In genomic region chr13:69954171-69954570, GRCm38 (mm10) we compare ENCODE assay signal across 19 mouse cellular contexts.
DNase-seq lines count a peak whose midpoint lies in the region; ATAC-seq lines count a peak whose summit lies in the region.
"Had no signal": no experiment of that assay in that cellular context is flagged by ENCODE, and none has a peak within 500 bp of the region (broad histone marks: within the 10 kb centered on the region; RNA-seq: fewer than 3 reads in every experiment).

No protein-coding gene starts in this region.

- H3K9ac ChIP-seq in heart, embryonic 11.5 days (ENCODE audit: low read depth, low read length) = no peak overlapping the region
- H3K9ac ChIP-seq: embryonic facial prominence, embryonic 13.5 days; embryonic facial prominence, embryonic 15.5 days; forebrain, embryonic 12.5 days had no signal

- H3K4me2 ChIP-seq in heart, embryonic 11.5 days = no peak overlapping the region
- H3K4me2 ChIP-seq: embryonic facial prominence, embryonic 13.5 days; embryonic facial prominence, embryonic 15.5 days; forebrain, embryonic 12.5 days had no signal

- DNase-seq in cerebellum, postnatal 14 days = peak; percentile 63 to 73
- DNase-seq in cerebellum, adult 9-11 months = no peak
- peak; percentile 36 for DNase-seq in heart, embryonic 10.5 days (ENCODE audit: low spot score)
- DNase-seq: adrenal gland, adult 2 months; adrenal gland, postnatal 10 days; adrenal gland, postnatal 25 days; cerebellum, adult 11-12 months; cerebellum, adult 2 months; cerebellum, adult 9-10 months; cerebellum, postnatal 36 days; embryo, embryonic 11 days had no signal

- 71% methylated on average over 5 of the region's 5 CpGs for WGBS in heart, embryonic 10.5 days
- WGBS in heart, embryonic 11.5 days (ENCODE audit: insufficient replicate concordance) = 78% methylated on average over 5 of the region's 5 CpGs

- H3K27me3 ChIP-seq in heart, embryonic 10.5 days (ENCODE audit: insufficient read depth, poor library complexity, severe bottlenecking) = no peaks in the 10 kb centered on the region
- H3K27me3 ChIP-seq in heart, embryonic 11.5 days (ENCODE audit: control insufficient read depth, insufficient read depth, low read length) = no peaks in the 10 kb centered on the region
- H3K27me3 ChIP-seq: embryonic facial prominence, embryonic 13.5 days; embryonic facial prominence, embryonic 15.5 days; forebrain, embryonic 12.5 days had no signal

- H3K9me3 ChIP-seq in heart, embryonic 10.5 days = peaks cover 5% of the 10 kb centered on the region; the same call in 1 of the 2 replicates
- H3K9me3 ChIP-seq in heart, embryonic 11.5 days (replicated peaks; ENCODE audit: control insufficient read depth, low read length) = peaks cover 3% of the 10 kb centered on the region; the same call in 1 of the 2 replicates
- H3K9me3 ChIP-seq: embryonic facial prominence, embryonic 13.5 days; embryonic facial prominence, embryonic 15.5 days had no signal

- ATAC-seq in heart, embryonic 11.5 days (replicated peaks; ENCODE audit: insufficient number of reproducible peaks, low FRiP score, low TSS enrichment) = no peak
- ATAC-seq: forebrain, embryonic 14.5 days; forebrain, embryonic 16.5 days had no signal

- H3K36me3 ChIP-seq in heart, embryonic 10.5 days = no peaks in the 10 kb centered on the region
- H3K36me3 ChIP-seq in heart, embryonic 11.5 days (ENCODE audit: control insufficient read depth, insufficient read depth, low read length) = no peaks in the 10 kb centered on the region
- H3K36me3 ChIP-seq: embryonic facial prominence, embryonic 13.5 days; embryonic facial prominence, embryonic 15.5 days; forebrain, embryonic 10.5 days; forebrain, embryonic 12.5 days had no signal

- no peak overlapping the region for H3K27ac ChIP-seq in heart, embryonic 10.5 days
- no peak overlapping the region for H3K27ac ChIP-seq in heart, embryonic 11.5 days (ENCODE audit: low read depth, low read length)
- H3K27ac ChIP-seq: embryonic facial prominence, embryonic 13.5 days; embryonic facial prominence, embryonic 15.5 days; forebrain, embryonic 10.5 days; forebrain, embryonic 12.5 days had no signal

- H3K4me3 ChIP-seq in heart, embryonic 10.5 days = no peak overlapping the region
- H3K4me3 ChIP-seq in heart, embryonic 11.5 days (ENCODE audit: low read depth, low read length) = no peak overlapping the region
- H3K4me3 ChIP-seq: embryonic facial prominence, embryonic 13.5 days; embryonic facial prominence, embryonic 15.5 days; erythroblast, embryonic 14.5 days; forebrain, embryonic 10.5 days; forebrain, embryonic 12.5 days had no signal

- no peaks in the 10 kb centered on the region for H3K4me1 ChIP-seq in heart, embryonic 10.5 days
- no peaks in the 10 kb centered on the region for H3K4me1 ChIP-seq in heart, embryonic 11.5 days (ENCODE audit: control insufficient read depth, insufficient read depth, low read length)
- H3K4me1 ChIP-seq: embryonic facial prominence, embryonic 13.5 days; embryonic facial prominence, embryonic 15.5 days; forebrain, embryonic 10.5 days; forebrain, embryonic 12.5 days had no signal
